Mouse (Mus musculus) thymus, postnatal 0 days (tissue): ENCODE data around the gene Dbi. TPM values are rescaled to one million over a fixed set of nuclear protein-coding genes. Genes with fewer than 3 reads are reported as not detected.

Experiments used
- DNase-seq: peaks from one replicate; pipeline ENCODE4 v3.0.0-alpha.2; 2015; ENCODE audit warnings: low spot score
- polyA plus RNA-seq: library from polyadenylated mRNA; unstranded; fragments of >200 nt; fragmentation: Nextera tagmentation; extraction: Ambion mirVana; gene quantifications from 2 replicates; pipeline ENCODE4 v1.2.1, GENCODE M21; 2015

The Dbi gene
- polyA plus RNA-seq: 518 and 575 TPM in 2 replicates

- DNase-seq: peak; percentile 97
Observed at GRCm38 (mm10) chr1:120120969-120121811, at the start of gene Dbi, which contains the start of gene 3110009E18Rik. Gene Dbi, minus strand, starts transcription at chr1:120121078. Gene 3110009E18Rik, plus strand, starts transcription at chr1:120121187.

- DNase-seq: no peak
Observed at GRCm38 (mm10) chr1:120170307-120170706, 49.4 kb upstream of the Dbi start.

GRCm38 (mm10) chr1:120168674-120169073 lies 47.8 kb upstream of the Dbi start:
- DNase-seq: no peak

GRCm38 (mm10) chr1:120168016-120168415 lies 47.1 kb upstream of the Dbi start:
- no peak for DNase-seq

GRCm38 (mm10) chr1:120162616-120163015 lies 41.7 kb upstream of the Dbi start:
- DNase-seq: no peak

- no peak for DNase-seq
Observed at GRCm38 (mm10) chr1:120161502-120161901, 40.6 kb upstream of the Dbi start.

- no peak for DNase-seq
Observed at GRCm38 (mm10) chr1:120158474-120159127, 37.7 kb upstream of the Dbi start.

GRCm38 (mm10) chr1:120155325-120155724 lies 34.4 kb upstream of the Dbi start:
- DNase-seq: peak; percentile 54

- peak; percentile 25 for DNase-seq
Observed at GRCm38 (mm10) chr1:120154232-120154631, 33.4 kb upstream of the Dbi start.

- DNase-seq: no peak
Observed at GRCm38 (mm10) chr1:120146994-120147393, 26.1 kb upstream of the Dbi start.

GRCm38 (mm10) chr1:120145527-120146216 lies 24.8 kb upstream of the Dbi start:
- no peak for DNase-seq

GRCm38 (mm10) chr1:120142551-120142950 lies 21.7 kb upstream of the Dbi start:
- no peak for DNase-seq

GRCm38 (mm10) chr1:120140144-120140693 lies 19.3 kb upstream of the Dbi start:
- no peak for DNase-seq

- no peak for DNase-seq
Observed at GRCm38 (mm10) chr1:120138923-120139540, 18.2 kb upstream of the Dbi start.

GRCm38 (mm10) chr1:120135934-120136786 lies 15.3 kb upstream of the Dbi start:
- DNase-seq: no peak

- DNase-seq: no peak
Observed at GRCm38 (mm10) chr1:120132376-120132775, 11.5 kb upstream of the Dbi start.

GRCm38 (mm10) chr1:120126318-120126717 lies 5.4 kb upstream of the Dbi start:
- no peak for DNase-seq

- DNase-seq: no peak
Observed at GRCm38 (mm10) chr1:120125471-120125870, 4.6 kb upstream of the Dbi start.

GRCm38 (mm10) chr1:120124839-120125238 lies 4.0 kb upstream of the Dbi start:
- DNase-seq: no peak
